Mouse (Mus musculus): ENCODE measurements around the gene Rfx4.

Gene Rfx4

DNA sequence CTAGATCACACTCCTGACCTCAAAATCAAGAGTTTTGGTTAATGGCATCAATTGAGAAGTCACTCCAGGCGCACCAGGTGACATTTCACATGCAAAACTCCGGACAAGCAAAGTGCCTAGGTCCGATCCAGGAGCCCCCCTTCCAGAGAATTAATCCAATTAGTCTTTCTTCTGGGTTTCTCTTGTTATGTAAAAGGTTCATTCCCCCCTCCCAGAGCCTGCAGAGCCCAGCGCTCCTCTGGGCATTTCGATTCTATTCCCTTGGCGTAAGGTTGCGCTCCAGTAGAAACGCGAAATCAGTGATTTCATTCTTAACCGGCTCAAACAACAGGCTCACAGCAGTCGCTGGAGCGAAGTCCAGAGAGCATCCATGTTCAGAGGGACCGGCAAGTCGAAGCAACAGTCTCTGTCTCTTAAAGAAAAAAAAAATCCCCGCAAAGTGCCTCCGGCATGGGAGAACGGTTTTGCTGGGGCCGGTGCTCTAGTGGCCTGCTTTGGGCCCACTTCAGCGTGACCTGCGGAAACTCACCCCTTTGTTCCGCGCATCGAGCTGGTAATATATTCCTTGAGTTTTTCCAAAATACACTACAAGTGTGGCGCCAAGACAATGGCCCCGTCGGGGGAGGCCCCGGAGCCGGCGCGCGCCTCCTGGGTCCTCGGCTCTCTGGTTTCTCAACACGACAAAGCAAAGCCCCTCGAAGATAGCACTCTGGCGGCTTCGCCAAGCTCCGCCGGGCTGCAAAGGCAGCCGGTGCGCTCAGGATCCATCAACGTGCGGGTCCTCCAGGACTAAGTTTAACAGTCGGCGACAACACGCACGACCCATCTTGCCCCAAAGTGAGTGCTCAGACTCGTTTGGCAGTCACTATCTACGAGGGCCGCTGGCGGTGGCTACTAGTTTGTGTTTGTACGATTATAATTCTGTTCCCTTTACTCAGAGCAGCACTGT is 2.9 kb downstream of the Rfx4 start:
- no peak for DNase-seq (ENCODE audit: low spot score in 2 of 2)

- DNase-seq (ENCODE audit: low spot score in 2 of 2), result no peak
Observed at GRCm38 (mm10) chr10:84759511-84760117, 3.8 kb downstream of the Rfx4 start.

DNA sequence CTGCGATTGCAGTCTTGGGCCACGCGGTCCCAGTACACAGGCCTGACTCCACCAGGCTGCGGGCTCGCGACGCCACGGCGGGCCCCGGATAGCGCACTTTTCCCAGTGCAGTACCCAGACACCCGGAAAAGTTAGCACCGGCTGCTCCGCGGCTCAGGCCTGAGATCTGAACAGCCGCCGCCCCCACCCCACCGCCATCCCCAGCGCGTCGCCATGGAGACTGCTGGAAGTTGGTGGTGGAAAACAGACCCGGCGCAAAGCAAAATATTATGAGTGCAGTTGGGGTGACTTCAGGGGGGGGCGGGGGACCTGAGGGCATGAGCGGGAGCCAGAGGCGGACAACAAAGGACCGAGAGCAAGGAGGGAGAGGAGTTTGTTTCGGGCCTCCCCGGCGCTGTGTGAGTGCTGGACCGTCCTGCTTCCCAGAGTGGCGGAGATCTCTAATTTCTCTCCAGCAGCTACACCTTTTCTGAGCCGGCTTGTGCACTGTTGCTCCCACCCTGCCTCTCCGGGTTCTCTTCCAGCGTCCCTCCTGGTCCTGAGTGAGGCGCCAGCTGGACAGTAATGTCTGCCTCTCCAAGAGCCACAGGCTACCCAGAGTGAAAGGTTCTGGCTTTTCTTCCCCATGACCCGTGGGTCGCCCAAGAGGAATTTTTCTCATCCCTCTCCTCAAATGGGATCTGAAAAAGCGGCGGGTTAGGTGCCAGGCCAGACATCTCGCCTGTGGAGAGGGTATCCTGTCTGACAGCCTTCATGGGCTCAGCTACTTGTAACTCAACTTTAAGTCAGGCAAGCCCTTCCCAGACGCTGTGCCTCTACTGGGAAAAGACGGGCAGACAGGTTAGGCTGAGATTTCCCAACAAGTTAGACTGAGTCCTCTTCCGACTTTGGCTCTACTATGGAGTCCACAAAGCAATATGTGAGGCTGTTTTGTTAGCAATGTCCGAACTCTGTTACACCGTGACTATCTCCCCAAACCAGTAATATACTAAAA is 4.6 kb downstream of the Rfx4 start:
- DNase-seq (ENCODE audit: low spot score in 2 of 2), result peak in 1 of 2 experiments; percentile 19

- no peak for DNase-seq (ENCODE audit: low spot score in 2 of 2)
Observed at GRCm38 (mm10) chr10:84768766-84769165, 12.9 kb downstream of the Rfx4 start.

DNA sequence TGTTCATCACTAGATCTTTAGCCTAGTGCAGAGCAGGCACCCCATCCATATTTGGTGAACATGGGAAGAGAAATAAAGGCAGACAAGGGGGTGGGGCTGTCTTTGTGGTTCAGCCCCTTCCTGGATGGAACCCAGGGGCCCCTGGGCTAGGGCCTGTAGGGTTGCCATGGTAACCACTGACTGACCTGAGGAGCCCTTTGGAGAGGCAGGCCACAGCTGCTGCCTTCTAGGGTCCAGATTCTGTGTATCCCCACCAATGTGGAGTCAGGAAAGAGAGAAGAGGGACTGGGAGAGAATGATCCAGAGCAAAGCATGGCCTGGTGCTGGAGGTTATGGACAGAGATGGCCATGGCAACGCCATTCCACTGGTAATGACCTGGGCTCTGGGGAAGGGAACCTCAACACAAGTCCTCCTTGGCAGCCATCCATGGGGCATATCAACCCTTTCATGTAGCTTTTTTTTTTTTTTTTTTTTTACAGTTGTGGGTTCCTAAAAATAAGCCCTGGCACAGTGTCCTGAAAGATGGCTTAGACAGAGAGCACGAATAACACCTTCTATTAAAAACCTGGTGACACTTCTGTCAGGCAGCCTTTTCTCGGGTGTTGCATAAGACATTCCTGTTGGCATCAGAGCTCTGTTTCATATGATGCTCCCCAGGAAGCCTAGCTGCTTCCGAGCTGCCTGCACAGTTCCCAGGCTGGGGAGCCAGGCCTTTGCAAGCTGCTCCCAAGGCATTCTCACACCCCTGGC is 16.7 kb downstream of the Rfx4 start:
- peak in 1 of 2 experiments; percentile 55 for DNase-seq (ENCODE audit: low spot score in 2 of 2)

- no peak for DNase-seq (ENCODE audit: low spot score in 2 of 2)
Observed at GRCm38 (mm10) chr10:84773889-84774288, 18.0 kb downstream of the Rfx4 start.

DNA sequence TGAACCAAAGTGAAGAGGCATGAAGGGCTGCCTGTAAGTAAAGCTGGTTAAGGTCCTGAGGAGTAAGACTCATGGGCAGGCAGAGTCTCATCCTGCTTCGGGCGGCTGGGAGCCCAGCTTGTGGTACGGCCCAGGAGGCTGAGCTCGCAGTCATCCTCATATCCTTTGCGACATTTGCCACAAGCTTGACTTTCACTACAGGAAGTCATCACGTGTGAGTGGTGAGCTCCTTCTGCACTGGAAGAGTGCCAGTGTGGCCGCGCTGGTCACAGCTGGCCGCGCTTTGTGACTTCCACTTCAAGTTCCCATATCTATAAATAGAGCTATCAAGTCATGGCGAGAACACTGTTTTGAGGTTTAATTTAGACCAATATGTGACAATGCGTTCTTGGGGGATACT is 18.7 kb downstream of the Rfx4 start:
- peak in 1 of 2 experiments; percentile 15 for DNase-seq (ENCODE audit: low spot score in 2 of 2)

GRCm38 (mm10) chr10:84777109-84777508 is 21.2 kb downstream of the Rfx4 start:
- no peak for DNase-seq (ENCODE audit: low spot score in 2 of 2)

- DNase-seq (ENCODE audit: low spot score in 2 of 2), result no peak
Observed at GRCm38 (mm10) chr10:84777974-84778373, 22.1 kb downstream of the Rfx4 start.

DNA sequence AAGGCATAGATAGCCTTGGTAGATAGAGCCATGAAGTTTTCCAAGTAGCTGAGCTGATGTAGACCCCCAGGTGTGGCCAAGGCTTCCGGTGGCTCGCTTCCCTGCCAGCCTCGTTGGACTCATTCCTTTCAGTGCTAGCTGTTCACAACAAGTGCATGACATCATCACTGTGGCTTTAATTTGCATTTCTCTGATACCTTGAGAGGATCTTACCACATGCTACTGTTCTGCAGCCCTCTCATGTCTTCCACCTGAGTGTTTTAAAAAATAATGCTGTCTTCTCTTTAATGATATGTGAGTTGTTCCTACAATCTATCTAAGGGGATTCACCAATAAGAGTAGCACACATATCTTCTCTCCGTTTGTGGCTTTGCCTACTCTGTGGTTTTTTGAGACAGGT is 25.0 kb downstream of the Rfx4 start:
- no peak for DNase-seq (ENCODE audit: low spot score in 2 of 2)

GRCm38 (mm10) chr10:84785339-84785738 is 29.5 kb downstream of the Rfx4 start:
- no peak for DNase-seq (ENCODE audit: low spot score in 2 of 2)

- no peak for DNase-seq (ENCODE audit: low spot score in 2 of 2)
Observed at GRCm38 (mm10) chr10:84790323-84790722, 34.5 kb downstream of the Rfx4 start.

DNA sequence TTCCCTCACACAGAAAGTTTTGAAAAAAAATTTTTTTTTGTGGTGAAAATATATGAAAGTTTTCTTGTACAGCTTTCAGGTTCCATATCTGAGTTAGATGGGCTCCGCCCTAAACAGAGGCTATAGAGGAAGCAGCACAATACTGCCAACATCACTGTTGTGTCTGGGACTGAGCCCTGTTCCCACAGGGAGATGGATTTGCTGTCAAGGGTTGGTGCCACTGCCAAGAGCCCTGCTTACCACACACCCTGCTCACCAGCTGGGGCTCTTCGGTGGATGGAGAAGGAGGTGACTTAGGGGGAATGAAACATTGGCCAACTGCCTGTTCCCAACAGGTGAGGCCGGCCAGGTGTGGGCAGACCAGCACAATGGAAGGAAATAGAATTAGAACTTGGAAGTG is 35.3 kb downstream of the Rfx4 start:
- no peak for DNase-seq (ENCODE audit: low spot score in 2 of 2)

- no peak for DNase-seq (ENCODE audit: low spot score in 2 of 2)
Observed at GRCm38 (mm10) chr10:84801521-84801920, 45.7 kb downstream of the Rfx4 start.

DNA sequence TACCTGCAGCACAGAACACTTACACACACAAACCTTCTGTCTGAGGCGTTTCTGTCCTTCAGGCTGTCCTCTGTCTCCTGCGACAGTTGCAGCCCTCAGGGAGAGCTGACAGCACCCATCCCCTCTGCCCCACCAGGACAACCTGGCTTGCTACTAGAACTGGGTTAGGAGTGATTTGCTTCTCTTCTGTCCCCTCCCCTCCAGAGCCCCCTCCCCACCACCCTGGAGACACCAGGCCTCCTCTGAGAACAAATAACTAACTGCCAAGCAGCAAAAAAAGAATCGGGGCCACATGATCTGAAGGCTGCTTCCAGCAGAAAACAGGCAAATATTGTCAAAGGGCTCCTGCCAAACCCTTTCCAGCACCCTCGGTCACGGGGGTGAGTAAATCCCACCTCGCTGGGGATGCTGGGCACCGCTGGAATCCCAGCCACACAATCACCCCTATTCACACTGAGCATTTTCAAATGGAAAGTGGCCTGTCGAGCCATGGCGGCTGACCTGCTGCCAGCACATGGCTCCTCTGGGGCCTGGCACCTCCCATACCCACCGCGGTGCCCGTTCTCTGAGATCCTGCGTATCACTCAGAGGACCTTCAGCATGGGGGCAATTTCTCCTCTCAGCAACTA is 47.5 kb downstream of the Rfx4 start:
- DNase-seq (ENCODE audit: low spot score in 2 of 2), result peak in 1 of 2 experiments; percentile 20

DNA sequence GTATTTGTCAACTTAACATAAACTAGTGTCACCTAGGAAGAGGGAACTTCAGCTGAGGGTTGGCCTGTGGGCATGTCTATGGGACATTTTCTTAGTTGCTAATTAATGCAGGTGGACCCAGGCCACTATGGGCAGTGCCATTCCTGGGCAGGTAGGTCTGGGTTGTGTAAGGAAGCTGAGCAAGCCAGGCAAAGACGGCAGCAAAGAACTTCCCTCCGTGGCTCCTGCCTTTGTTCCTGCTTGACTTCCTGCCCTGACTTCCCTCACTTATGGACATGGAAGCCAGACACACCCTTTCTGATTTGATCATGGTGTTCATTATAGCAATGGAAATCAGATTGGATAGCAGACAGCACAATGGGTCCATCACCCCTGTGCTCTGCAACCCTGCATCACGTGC is 49.7 kb downstream of the Rfx4 start:
- DNase-seq (ENCODE audit: low spot score in 2 of 2), result no peak

DNA sequence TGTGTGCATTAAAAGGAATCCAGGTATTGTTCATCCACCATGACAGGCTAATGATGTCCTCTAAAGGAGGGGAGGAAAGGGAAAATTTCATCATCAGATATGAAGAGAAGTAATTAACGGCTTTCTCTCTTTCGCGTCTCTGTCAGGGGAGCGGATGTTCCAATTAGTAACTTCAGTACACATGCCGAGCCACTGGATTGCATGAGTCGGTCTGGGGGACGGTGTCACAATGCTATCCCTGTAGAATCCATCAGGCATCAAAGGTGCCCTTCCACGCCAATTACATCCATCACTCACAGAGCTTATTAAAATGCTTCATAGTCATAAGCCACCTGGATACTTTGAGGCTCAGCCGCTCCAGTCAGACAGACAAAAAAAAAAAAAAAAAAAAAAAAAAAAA is 51.3 kb downstream of the Rfx4 start:
- DNase-seq (ENCODE audit: low spot score in 2 of 2), result no peak

- no peak for DNase-seq (ENCODE audit: low spot score in 2 of 2)
Observed at GRCm38 (mm10) chr10:84810030-84810849, 54.4 kb downstream of the Rfx4 start.

DNA sequence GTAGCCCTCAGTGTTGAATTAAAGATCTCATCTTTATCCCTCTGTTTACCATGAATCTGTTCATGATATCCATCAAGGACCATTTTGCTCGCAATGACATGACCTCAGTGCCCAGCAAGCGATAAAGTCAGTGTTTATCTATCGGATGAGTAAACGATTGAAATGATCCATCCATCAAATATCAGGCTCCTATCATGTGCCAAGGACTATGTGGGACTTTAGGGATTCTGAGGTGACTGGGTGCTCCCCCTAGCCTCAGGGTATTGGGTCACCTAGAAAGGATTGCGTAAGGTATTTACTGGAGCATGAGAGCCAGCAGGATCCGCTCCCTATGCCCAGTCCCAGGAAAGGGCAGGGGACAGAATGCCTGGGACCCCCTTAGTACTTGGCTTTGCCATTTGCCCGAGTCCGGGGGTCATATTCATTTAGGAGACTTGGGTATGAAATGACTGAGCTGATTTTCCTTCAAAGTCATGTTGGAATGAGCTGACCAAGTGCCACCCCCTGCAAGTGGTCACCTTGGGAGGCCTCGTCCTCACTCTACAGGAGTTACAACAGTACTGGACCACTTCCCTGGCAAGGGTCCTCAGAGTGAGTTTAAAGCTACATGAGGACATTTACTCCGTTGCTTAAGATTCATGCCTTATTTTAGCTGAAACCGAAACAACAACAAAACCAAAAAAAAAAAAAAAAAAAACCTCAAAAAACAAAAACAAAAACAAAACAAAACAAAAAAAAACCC is 55.5 kb downstream of the Rfx4 start:
- no peak for DNase-seq (ENCODE audit: low spot score in 2 of 2)

Data from right cerebral cortex, adult 2 months (tissue).